Mouse (Mus musculus) cortical plate, adult 2 months (tissue): ENCODE results near the gene Tbccd1. TPM values are rescaled to one million over a fixed set of nuclear protein-coding genes. Genes with fewer than 3 reads are reported as not detected.

Experiments
- H3K27ac ChIP-seq: fragments of 200-500 bp; 2 replicates; pipeline ENCODE4 v1.5.1; 2012; ENCODE audit warnings: low read length, control low read depth, inconsistent platforms; ENCODE audit not compliant: insufficient read depth
- H3K4me1 ChIP-seq: fragments of 200-500 bp; 2 replicates; pipeline ENCODE4 v1.6.1; 2011; ENCODE audit warnings: low read length; ENCODE audit not compliant: control insufficient read depth, insufficient read depth
- H3K4me3 ChIP-seq: fragments of 200-500 bp; 2 replicates; pipeline ENCODE4 v1.5.1; 2011; ENCODE audit warnings: mild to moderate bottlenecking, low read length, control low read depth; ENCODE audit not compliant: insufficient read depth
- CTCF ChIP-seq: fragments of 200-500 bp; IDR thresholded peaks from 2 replicates; pipeline ENCODE4 v1.5.1; 2011; ENCODE audit warnings: mild to moderate bottlenecking, control low read depth, low read length; ENCODE audit not compliant: insufficient read depth; ENCODE audit errors: extremely low read depth
- POLR2A ChIP-seq: fragments of 200-500 bp; IDR thresholded peaks from 2 replicates; pipeline ENCODE4 v1.6.1; 2011; ENCODE audit warnings: mild to moderate bottlenecking, low read length, control low read depth; ENCODE audit not compliant: insufficient read depth; ENCODE audit errors: extremely low read depth
- polyA plus RNA-seq: library from polyadenylated mRNA; depleted of rRNA; stranded (reverse); fragments of >200 nt; gene quantifications from 2 replicates; pipeline ENCODE4 v1.2.3, GENCODE M21; 2012

Gene Tbccd1
- polyA plus RNA-seq, 1 experiment: 17.7 TPM

DNA sequence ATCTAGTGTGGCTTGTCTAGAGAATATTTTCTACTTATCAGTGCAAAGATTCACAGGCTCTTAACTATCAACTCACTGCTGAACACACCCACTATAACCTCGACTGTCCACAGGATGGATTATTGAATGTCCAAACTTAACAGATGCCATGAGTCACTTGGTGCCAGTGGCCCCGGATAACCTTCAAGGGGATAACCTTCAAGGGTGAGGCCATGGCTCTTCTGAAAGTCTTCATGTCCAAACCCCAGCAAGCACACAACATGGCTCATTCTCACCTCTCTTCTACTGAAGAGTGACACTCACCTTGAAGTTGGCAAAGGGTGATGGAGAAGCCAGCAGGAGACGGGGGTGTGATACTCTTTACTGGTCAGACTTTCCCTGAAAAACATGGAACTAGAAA lies 29.3 kb upstream of the Tbccd1 start:
- Histone ChIP-seq H3K4me1 (no peaks in the 10 kb centered on the region), H3K4me3 (no peak overlapping the region), H3K27ac (no peak overlapping the region)
- TF ChIP-seq POLR2A: no peak
- TF ChIP-seq CTCF: no peak

DNA sequence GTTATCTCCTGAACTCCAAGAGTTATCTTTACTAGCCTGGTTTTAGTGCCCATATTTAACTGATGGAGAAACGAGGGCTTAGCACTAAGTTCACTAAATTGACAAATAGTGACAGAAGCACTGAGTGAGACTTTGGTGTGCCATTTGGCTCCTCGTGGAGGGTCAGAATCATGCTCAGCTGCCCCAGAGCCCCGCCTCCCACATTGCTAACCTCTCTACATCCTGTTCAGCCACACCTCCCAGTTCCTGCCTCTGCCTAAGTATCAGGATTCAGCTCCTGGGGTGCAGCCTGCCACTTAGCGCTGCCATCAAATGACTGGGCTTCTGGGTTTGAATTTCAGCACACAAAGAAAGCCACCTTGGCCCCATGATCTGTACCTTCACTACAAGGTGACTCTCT lies 27.9 kb upstream of the Tbccd1 start:
- no peak for TF ChIP-seq CTCF
- Histone ChIP-seq H3K4me1 (no peaks in the 10 kb centered on the region), H3K4me3 (no peak overlapping the region), H3K27ac (no peak overlapping the region)

DNA sequence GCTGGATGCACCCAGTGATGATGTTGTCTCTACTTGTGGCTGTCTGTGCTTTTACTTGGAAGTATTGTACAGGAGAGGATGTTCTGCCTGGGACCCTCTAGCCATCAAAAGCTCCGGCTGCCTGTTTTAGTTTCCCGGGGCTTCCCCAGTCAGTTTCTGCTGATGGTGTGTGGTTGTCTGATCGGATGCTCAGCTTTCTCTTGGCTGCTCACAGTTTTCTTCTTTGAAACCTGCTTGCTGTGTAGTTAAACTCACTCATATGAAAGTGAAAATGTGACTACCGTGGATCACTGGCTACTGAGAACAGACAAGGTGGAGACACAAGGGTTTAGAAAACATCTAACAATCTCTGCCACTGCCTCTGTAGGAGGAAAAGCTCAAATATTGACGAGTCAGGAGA lies 26.0 kb upstream of the Tbccd1 start:
- Histone ChIP-seq H3K4me3 (no peak overlapping the region), H3K4me1 (no peaks in the 10 kb centered on the region), H3K27ac (no peak overlapping the region)
- TF ChIP-seq POLR2A: no peak
- TF ChIP-seq CTCF: no peak

- TF ChIP-seq CTCF (no peak), POLR2A (no peak)
- H3K4me1 ChIP-seq: no peaks in the 10 kb centered on the region
- H3K27ac ChIP-seq: no peak overlapping the region
- no peak overlapping the region for H3K4me3 ChIP-seq
These were observed 24.0 kb upstream of the Tbccd1 start for GRCm38 (mm10) chr16:22881487-22881886.

- no peak overlapping the region for H3K4me3 ChIP-seq
- TF ChIP-seq POLR2A (no peak), CTCF (no peak)
- no peak overlapping the region for H3K27ac ChIP-seq
These were observed 23.4 kb upstream of the Tbccd1 start for GRCm38 (mm10) chr16:22880900-22881299.

DNA sequence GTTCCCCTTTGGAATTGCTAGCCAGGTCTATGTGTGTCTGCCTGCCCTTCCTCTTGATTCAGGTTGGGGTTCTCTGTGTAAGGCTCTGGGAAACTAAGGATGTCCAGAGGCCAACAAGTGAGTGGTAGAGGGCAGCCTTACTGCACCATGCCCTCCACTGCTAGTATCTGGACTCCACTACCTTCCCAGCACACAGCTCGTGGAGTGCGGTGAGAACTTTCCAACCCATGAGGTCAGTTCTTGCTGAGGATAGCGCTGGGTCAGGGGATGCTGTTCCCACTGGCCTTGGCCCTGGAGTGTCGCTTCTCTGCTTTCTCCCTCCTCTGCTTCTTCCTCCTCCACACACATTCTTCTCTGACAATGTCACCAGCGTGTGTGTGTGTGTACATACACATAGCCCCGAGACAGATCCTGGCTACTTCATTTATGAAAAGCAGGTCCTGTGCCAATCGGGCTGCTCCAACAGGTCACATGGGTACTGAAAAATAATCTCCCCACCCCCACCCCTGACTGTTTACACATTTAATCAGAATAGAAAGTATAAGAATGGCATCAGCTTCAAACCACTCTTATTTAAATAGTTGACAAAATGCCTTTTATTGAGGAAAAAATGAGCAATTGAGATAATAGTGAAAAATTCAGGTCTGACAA lies 22.6 kb upstream of the Tbccd1 start:
- no peak overlapping the region for H3K27ac ChIP-seq
- TF ChIP-seq CTCF: no peak
- TF ChIP-seq POLR2A: no peak
- H3K4me3 ChIP-seq: no peak overlapping the region
- H3K4me1 ChIP-seq: no peaks in the 10 kb centered on the region

More at GRCm38 (mm10) chr16:22880900-22881299, 23.4 kb upstream of the Tbccd1 start:
- no peaks in the 10 kb centered on the region for H3K4me1 ChIP-seq

DNA sequence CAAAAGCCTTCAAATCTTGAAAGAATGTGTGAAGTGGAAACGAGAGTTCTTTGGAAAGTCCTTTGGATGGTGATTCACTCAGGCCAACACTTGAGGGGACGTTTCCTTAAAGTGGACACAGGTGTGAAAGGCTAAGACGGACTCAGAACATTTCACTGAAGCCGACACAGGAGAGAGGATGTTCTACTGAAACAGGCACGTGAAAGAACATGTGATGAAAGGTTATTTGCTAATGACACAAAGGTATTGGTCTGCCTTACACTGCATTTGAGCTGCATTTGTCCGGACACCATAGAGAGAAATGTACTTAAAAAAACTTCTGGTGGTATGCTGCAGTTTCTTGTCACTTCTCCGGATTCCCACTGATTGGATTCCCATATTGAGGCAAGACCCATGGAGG lies 21.2 kb upstream of the Tbccd1 start:
- no peak overlapping the region for H3K4me3 ChIP-seq
- H3K4me1 ChIP-seq: no peaks in the 10 kb centered on the region
- TF ChIP-seq CTCF (no peak), POLR2A (no peak)
- H3K27ac ChIP-seq: no peak overlapping the region

GRCm38 (mm10) chr16:22877660-22878390 lies 20.4 kb upstream of the Tbccd1 start:
- no peak overlapping the region for H3K4me3 ChIP-seq
- TF ChIP-seq CTCF (no peak), POLR2A (no peak)
- no peak overlapping the region for H3K27ac ChIP-seq
- H3K4me1 ChIP-seq: no peaks in the 10 kb centered on the region

DNA sequence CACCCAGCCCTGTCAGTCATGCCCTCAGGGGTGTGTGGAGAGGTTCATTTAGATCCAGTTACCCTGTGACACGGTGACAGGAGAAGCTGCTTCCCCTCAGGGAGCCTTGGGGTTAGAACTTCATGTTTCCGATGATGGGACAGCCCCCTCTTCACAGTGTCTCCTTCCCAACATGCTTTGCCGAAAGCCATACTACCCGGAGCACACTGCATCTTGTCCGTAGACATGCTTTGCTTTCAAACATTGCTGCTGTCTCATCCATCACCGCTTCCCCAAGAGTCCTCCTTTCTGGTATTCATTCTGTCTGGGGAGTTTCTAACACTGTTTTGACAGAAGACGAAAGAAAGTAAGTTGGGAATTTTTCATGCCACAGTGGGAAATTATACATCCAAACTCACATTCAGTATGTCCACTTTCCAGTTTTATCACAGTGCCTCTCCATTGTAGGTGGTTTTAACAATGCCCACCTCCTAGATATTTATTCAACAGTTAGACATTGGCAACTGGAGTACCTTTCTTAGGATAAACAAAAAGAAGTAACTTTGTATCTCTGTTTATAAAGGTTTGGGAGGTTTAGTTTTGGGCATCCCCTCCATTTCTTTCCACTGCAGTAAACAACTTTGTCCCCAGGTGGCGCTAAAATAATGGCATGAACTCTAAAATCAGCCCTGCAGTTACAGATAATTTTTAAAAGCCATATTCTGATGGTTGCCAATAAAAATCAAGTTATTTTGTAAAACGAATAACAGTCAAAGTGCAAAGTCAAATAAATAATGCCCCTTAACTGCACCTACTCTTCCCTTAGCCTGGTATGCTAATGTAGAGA lies 19.0 kb upstream of the Tbccd1 start:
- Histone ChIP-seq H3K4me1 (no peaks in the 10 kb centered on the region), H3K4me3 (no peak overlapping the region), H3K27ac (no peak overlapping the region)
- TF ChIP-seq CTCF (peak; percentile 44; the same call in 1 of the 2 replicates), POLR2A (no peak)
